Mouse (Mus musculus) midbrain, embryonic 14.5 days (tissue): Measurements from ENCODE around the gene Spem1. TPM values are rescaled to one million over a fixed set of nuclear protein-coding genes. Genes with fewer than 3 reads are reported as not detected.

ENCODE experiments used
- ATAC-seq: fragments of 200-750 bp; cut with Nextera tagmentation; 2 replicates; pipeline ENCODE4 v1.8.0; 2017; ENCODE audit warnings: moderate number of reproducible peaks, moderate library complexity; ENCODE audit not compliant: low FRiP score, low TSS enrichment
- DNase-seq: peaks from one replicate; pipeline ENCODE4 v3.0.0-alpha.2; 2015
- H3K27ac ChIP-seq: fragments of 300-500 bp; sonication (generic); replicated peaks from 2 replicates; pipeline ENCODE4 v1.5.1; 2014; ENCODE audit warnings: mild to moderate bottlenecking, low read depth, low read length, moderate library complexity
- H3K27me3 ChIP-seq: fragments of 300-500 bp; sonication (generic); 2 replicates; pipeline ENCODE4 v1.6.1; 2014; ENCODE audit warnings: low read length, control low read depth, mixed read lengths; ENCODE audit not compliant: control insufficient read depth, insufficient read depth
- H3K36me3 ChIP-seq: fragments of 300-500 bp; sonication (generic); 2 replicates; pipeline ENCODE4 v1.6.1; 2014; ENCODE audit warnings: low read length, control low read depth; ENCODE audit not compliant: control insufficient read depth, insufficient read depth
- H3K4me1 ChIP-seq: fragments of 300-500 bp; sonication (generic); 2 replicates; pipeline ENCODE4 v1.6.1; 2014; ENCODE audit warnings: mild to moderate bottlenecking, antibody characterized with exemption, low read length, control low read depth; ENCODE audit not compliant: control insufficient read depth, insufficient read depth
- H3K4me2 ChIP-seq: fragments of 300-500 bp; sonication (generic); 2 replicates; pipeline ENCODE4 v1.6.1; 2014; ENCODE audit warnings: mild to moderate bottlenecking, low read length, moderate library complexity
- H3K4me3 ChIP-seq: fragments of 300-500 bp; sonication (generic); replicated peaks from 2 replicates; pipeline ENCODE4 v1.5.1; 2014; ENCODE audit warnings: low read depth, low read length
- H3K9ac ChIP-seq: fragments of 300-500 bp; sonication (generic); replicated peaks from 2 replicates; pipeline ENCODE4 v1.6.1; 2014; ENCODE audit warnings: mild to moderate bottlenecking, low read length, moderate library complexity
- H3K9me3 ChIP-seq: fragments of 300-500 bp; sonication (generic); 2 replicates; pipeline ENCODE4 v1.6.1; 2016; ENCODE audit warnings: low read length, control low read depth, mixed read lengths; ENCODE audit not compliant: control insufficient read depth
- WGBS: fragments of 180-500 bp; shearing (Covaris S2); extraction: QIAGEN DNeasy Blood & Tissue Kit; methylation state at CpG from one replicate; pipeline ENCODE4 v1.1.7; 2014; 5-methylcytosine and 5-hydroxymethylcytosine counted together
- polyA plus RNA-seq: library from polyadenylated mRNA; unstranded; fragments of >200 nt; fragmentation: Nextera tagmentation; extraction: Ambion mirVana; gene quantifications from 2 replicates; pipeline ENCODE4 v1.2.1, GENCODE M21; 2014

The Spem1 gene
- polyA plus RNA-seq, 1 experiment from 2014 or later, result 0.49 TPM

DNA sequence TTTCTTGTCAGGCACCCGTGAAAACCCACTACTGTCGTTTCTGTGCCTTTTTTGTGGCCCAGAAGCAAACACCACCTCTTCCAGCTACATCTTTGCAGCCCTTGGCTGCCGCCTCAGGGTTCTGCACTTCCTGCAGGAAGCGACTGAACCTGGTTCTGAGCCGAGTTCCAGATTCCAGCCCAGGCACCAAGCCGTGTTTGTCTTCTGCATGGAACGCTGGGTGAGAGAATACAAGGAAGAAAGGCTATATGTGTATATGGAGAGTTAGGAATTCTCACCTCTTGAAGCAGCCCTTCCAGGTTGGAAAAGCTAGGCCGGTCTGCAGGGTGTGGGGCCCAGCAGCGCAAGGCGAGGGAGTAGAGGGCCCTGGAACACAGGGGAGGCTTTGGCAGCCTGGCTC is 32.7 kb upstream of the Spem1 start:
- Histone ChIP-seq H3K4me1 (no peaks in the 10 kb centered on the region), H3K9ac (no peak overlapping the region), H3K9me3 (no peaks in the 10 kb centered on the region), H3K4me2 (no peak overlapping the region), H3K27ac (no peak overlapping the region), H3K27me3 (peaks cover 13% of the 10 kb centered on the region), H3K36me3 (peaks cover 28% of the 10 kb centered on the region), H3K4me3 (no peak overlapping the region)
- 91% methylated on average over 10 of the region's 10 CpGs for WGBS
- no peak for DNase-seq
- ATAC-seq, result no peak

- no peak overlapping the region for H3K4me2 ChIP-seq
- peaks cover 35% of the 10 kb centered on the region for H3K36me3 ChIP-seq
- no peak overlapping the region for H3K4me3 ChIP-seq
- H3K27me3 ChIP-seq, result peaks cover 11% of the 10 kb centered on the region
- H3K9ac ChIP-seq, result no peak overlapping the region
- H3K27ac ChIP-seq, result no peak overlapping the region
- DNase-seq (no peak), ATAC-seq (no peak)
- H3K9me3 ChIP-seq, result no peaks in the 10 kb centered on the region
- WGBS, result 75% methylated on average over 7 of the region's 7 CpGs
- H3K4me1 ChIP-seq, result no peaks in the 10 kb centered on the region
These were observed 32.0 kb upstream of the Spem1 start for GRCm38 (mm10) chr11:69853994-69854393.

DNA sequence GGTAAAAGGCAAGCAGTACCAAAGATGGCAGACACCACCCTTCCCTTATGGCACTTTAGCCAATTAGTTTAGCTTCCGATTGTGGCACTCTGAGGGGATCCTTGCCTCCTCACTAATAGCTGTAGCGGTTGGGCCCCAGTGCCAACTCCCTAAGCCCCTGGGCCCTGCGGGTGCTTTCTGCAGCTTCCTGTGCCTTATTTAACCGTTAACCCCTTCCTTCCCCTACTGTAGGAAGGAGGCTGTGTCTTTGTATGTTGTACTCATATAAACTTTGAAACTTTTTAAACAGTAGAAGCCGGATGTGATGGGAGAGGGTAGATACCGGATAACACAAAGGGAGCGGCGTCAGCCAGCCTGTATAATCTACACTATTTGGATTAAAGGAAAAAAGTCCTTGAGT is 28.8 kb upstream of the Spem1 start:
- H3K9me3 ChIP-seq, result no peaks in the 10 kb centered on the region
- H3K27ac ChIP-seq, result no peak overlapping the region
- DNase-seq, result no peak
- peaks cover 47% of the 10 kb centered on the region for H3K36me3 ChIP-seq
- no peak for ATAC-seq
- H3K4me3 ChIP-seq, result no peak overlapping the region
- H3K27me3 ChIP-seq, result no peaks in the 10 kb centered on the region
- no peak overlapping the region for H3K4me2 ChIP-seq
- peaks cover 13% of the 10 kb centered on the region for H3K4me1 ChIP-seq
- 77% methylated on average over 8 of the region's 8 CpGs for WGBS
- no peak overlapping the region for H3K9ac ChIP-seq

GRCm38 (mm10) chr11:69849884-69850283 is 27.9 kb upstream of the Spem1 start:
- H3K4me1 ChIP-seq, result peaks cover 19% of the 10 kb centered on the region
- H3K4me3 ChIP-seq, result no peak overlapping the region
- H3K4me2 ChIP-seq, result no peak overlapping the region
- H3K9me3 ChIP-seq, result no peaks in the 10 kb centered on the region
- peaks cover 47% of the 10 kb centered on the region for H3K36me3 ChIP-seq
- ATAC-seq (no peak), DNase-seq (no peak)
- no peaks in the 10 kb centered on the region for H3K27me3 ChIP-seq
- 97% methylated on average over 15 of the region's 15 CpGs for WGBS
- no peak overlapping the region for H3K27ac ChIP-seq
- no peak overlapping the region for H3K9ac ChIP-seq

- Histone ChIP-seq H3K9ac (no peak overlapping the region), H3K27me3 (no peaks in the 10 kb centered on the region), H3K4me1 (peaks cover 19% of the 10 kb centered on the region), H3K27ac (no peak overlapping the region), H3K9me3 (no peaks in the 10 kb centered on the region), H3K4me2 (no peak overlapping the region), H3K36me3 (peaks cover 47% of the 10 kb centered on the region), H3K4me3 (no peak overlapping the region)
- DNase-seq (no peak), ATAC-seq (no peak)
- WGBS, result 94% methylated on average over 9 of the region's 9 CpGs
These were observed 27.1 kb upstream of the Spem1 start for GRCm38 (mm10) chr11:69849128-69849527.

DNA sequence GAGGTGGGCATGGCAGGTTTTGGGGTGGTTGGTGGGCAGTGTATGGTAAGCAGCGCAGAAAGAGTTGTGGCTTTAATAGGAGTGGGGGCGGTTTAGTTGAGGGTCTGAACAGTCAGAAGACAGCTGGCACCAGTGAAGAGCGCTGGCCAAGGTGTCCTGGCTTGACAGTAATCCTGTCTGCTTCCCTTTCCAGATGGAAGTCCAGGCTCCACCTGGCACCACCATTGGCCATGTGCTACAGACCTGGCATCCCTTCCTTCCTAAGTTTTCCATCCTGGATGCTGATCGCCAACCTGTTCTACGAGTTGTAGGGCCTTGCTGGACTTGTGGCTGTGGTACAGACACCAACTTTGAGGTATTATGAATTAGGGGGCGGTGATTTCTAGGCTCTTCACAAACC is 26.0 kb upstream of the Spem1 start:
- H3K9me3 ChIP-seq, result no peaks in the 10 kb centered on the region
- DNase-seq, result no peak
- 96% methylated on average over 6 of the region's 6 CpGs for WGBS
- H3K9ac ChIP-seq, result no peak overlapping the region; the same call in 1 of the 2 replicates
- H3K27me3 ChIP-seq, result no peaks in the 10 kb centered on the region
- no peak for ATAC-seq
- peaks cover 47% of the 10 kb centered on the region for H3K36me3 ChIP-seq
- peak overlapping the region; percentile 82 for H3K4me2 ChIP-seq
- peaks cover 19% of the 10 kb centered on the region for H3K4me1 ChIP-seq
- no peak overlapping the region for H3K27ac ChIP-seq
- peak overlapping the region; percentile 73 for H3K4me3 ChIP-seq

DNA sequence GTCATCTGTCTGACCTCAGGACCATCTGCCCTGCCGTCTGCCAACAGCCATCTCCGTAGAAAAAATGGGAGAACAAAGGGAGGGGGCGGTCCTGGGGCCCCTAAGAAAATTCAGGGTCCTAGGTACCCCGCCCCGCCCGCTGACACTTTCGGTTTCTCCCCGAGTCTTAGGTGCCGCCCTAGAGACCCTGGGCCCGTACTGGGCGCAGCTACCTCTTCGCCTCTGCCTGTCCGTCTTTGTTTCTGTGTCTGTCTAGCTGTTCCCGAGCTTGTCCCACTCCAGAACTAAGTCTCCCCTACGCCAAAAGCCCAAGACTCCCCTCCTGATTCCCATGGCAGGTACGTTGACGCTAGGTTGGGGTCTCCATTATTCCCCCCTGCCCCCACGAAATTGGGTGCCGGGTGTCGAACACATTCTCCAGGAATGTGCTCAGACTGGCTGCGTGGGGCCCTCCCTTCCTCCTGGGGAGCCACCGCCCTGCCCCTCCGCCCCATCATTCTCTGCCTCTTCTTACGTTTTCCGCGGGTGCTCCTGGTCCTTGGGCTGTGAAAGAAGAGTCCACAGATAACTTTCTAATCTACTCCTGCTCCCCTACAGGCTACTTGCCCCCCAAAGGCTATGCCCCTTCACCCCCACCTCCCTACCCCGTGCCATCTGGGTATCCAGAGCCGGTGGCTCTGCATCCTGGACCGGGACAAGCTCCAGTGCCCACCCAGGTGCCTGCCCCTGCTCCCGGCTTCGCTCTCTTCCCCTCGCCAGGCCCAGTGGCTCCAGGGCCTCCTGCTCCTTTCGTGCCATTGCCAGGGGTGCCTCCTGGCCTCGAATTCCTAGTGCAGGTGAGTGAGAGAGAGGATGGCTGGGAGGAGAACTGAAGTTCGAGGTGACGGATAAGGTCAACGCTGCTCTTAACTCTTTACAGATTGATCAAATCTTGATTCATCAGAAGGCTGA is 25.0 kb upstream of the Spem1 start:
- peaks cover 42% of the 10 kb centered on the region for H3K36me3 ChIP-seq
- no peaks in the 10 kb centered on the region for H3K9me3 ChIP-seq
- peaks cover 19% of the 10 kb centered on the region for H3K4me1 ChIP-seq
- DNase-seq (peak; percentile 54), ATAC-seq (peak; percentile 53)
- peak overlapping the region; percentile 82 for H3K4me2 ChIP-seq
- no peaks in the 10 kb centered on the region for H3K27me3 ChIP-seq
- H3K4me3 ChIP-seq, result peak overlapping the region; percentile 73
- peak overlapping the region; percentile 94 for H3K27ac ChIP-seq
- WGBS, result 12% methylated on average over 37 of the region's 37 CpGs
- H3K9ac ChIP-seq, result peak overlapping the region; percentile 90

DNA sequence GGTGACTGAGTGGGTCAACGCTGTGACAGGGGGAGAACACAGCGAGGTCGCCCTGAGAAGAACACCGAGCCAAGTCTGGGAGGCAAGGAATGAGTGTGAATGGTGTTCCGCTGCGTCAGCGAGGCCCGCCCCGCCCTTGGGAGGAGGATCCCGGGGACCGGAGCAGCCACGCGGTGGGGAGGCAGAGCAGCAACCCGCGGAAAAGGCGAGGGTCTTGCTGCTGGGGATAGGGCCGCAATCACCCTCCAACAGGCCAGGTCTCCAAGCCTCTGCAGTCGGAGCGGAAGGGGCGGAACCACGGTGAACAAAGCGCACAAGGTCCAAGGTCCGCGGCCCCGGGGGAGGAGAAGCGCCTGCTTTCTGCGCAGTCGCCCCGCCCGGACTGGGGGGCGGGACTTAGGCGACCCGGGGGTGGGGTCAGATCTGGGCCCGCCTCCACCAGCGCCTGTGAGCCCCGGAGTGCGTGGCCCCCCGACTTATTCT is 24.3 kb upstream of the Spem1 start, which contains the start of gene Plscr3:
Plscr3 (plus strand) TSS at position 179 of the 483 bp plus-strand sequence.
- under 1% methylated on average over 38 of the region's 38 CpGs for WGBS
- Histone ChIP-seq H3K4me2 (peak within 1 kb of the TSS; percentile 82), H3K4me1 (peaks cover 19% of the 10 kb centered on the region), H3K9me3 (no peaks in the 10 kb centered on the region), H3K27me3 (no peaks in the 10 kb centered on the region), H3K9ac (peak within 1 kb of the TSS; percentile 90), H3K27ac (peak within 1 kb of the TSS; percentile 94), H3K4me3 (peak within 1 kb of the TSS; percentile 73), H3K36me3 (peaks cover 34% of the 10 kb centered on the region)
- DNase-seq (peak; percentile 97), ATAC-seq (peak; percentile 92)
